Mouse (Mus musculus): ENCODE results near the gene Rps6ka2. TPM values are rescaled to one million over a fixed set of nuclear protein-coding genes. Genes with fewer than 3 reads are reported as not detected.
"Not testable (repeated sequence)": the region's sequence is repeated elsewhere in the genome, so short reads cannot be mapped to it uniquely, and the experiment has no call there.

Gene Rps6ka2
- polyA plus RNA-seq, 1 experiment from 2014 or later, result 11.7 TPM

- no peaks in the 10 kb centered on the region for H3K36me3 ChIP-seq (ENCODE audit: control insufficient read depth, insufficient read depth, low read length)
- peak overlapping the region; percentile 21; the same call in 1 of the 2 replicates for H3K27ac ChIP-seq (ENCODE audit: low read length)
- no peaks in the 10 kb centered on the region for H3K9me3 ChIP-seq (ENCODE audit: control insufficient read depth, low read depth, low read length)
- 76% methylated on average over 10 of the region's 10 CpGs for WGBS
- no peak overlapping the region for H3K4me3 ChIP-seq (ENCODE audit: low read depth, low read length)
- no peak overlapping the region for H3K4me2 ChIP-seq (replicated peaks; ENCODE audit: low read depth, low read length)
- H3K27me3 ChIP-seq (ENCODE audit: control insufficient read depth, insufficient read depth, low read length), result no peaks in the 10 kb centered on the region
- ATAC-seq (ENCODE audit: insufficient number of reproducible peaks, insufficient read depth, low FRiP score, low read depth), result no peak
- H3K4me1 ChIP-seq (ENCODE audit: control insufficient read depth, insufficient read depth, low read length), result peaks cover 40% of the 10 kb centered on the region
- no peak overlapping the region for H3K9ac ChIP-seq (replicated peaks; ENCODE audit: low read depth, low read length)
These were observed 103.9 kb downstream of the Rps6ka2 start for GRCm38 (mm10) chr17:7273785-7274184.

GRCm38 (mm10) chr17:7278702-7279242 lies 108.9 kb downstream of the Rps6ka2 start:
- Histone ChIP-seq H3K4me2 (replicated peaks; ENCODE audit: low read depth, low read length) (no peak overlapping the region), H3K4me3 (ENCODE audit: low read depth, low read length) (no peak overlapping the region), H3K4me1 (ENCODE audit: control insufficient read depth, insufficient read depth, low read length) (no peaks in the 10 kb centered on the region), H3K9me3 (ENCODE audit: control insufficient read depth, low read depth, low read length) (no peaks in the 10 kb centered on the region), H3K9ac (replicated peaks; ENCODE audit: low read depth, low read length) (no peak overlapping the region), H3K27ac (ENCODE audit: low read length) (no peak overlapping the region), H3K27me3 (ENCODE audit: control insufficient read depth, insufficient read depth, low read length) (no peaks in the 10 kb centered on the region), H3K36me3 (ENCODE audit: control insufficient read depth, insufficient read depth, low read length) (no peaks in the 10 kb centered on the region)
- 90% methylated on average over 15 of the region's 15 CpGs for WGBS
- no peak for ATAC-seq (ENCODE audit: insufficient number of reproducible peaks, insufficient read depth, low FRiP score, low read depth)

- no peaks in the 10 kb centered on the region for H3K9me3 ChIP-seq (ENCODE audit: control insufficient read depth, low read depth, low read length)
- H3K4me1 ChIP-seq (ENCODE audit: control insufficient read depth, insufficient read depth, low read length), result peaks cover 1% of the 10 kb centered on the region; the same call in 1 of the 2 replicates
- 91% methylated on average over 9 of the region's 9 CpGs for WGBS
- H3K27ac ChIP-seq (ENCODE audit: low read length), result no peak overlapping the region
- no peak overlapping the region for H3K9ac ChIP-seq (replicated peaks; ENCODE audit: low read depth, low read length)
- H3K4me3 ChIP-seq (ENCODE audit: low read depth, low read length), result no peak overlapping the region
- H3K27me3 ChIP-seq (ENCODE audit: control insufficient read depth, insufficient read depth, low read length), result no peaks in the 10 kb centered on the region
- no peaks in the 10 kb centered on the region for H3K36me3 ChIP-seq (ENCODE audit: control insufficient read depth, insufficient read depth, low read length)
- H3K4me2 ChIP-seq (replicated peaks; ENCODE audit: low read depth, low read length), result no peak overlapping the region
- no peak for ATAC-seq (ENCODE audit: insufficient number of reproducible peaks, insufficient read depth, low FRiP score, low read depth)
These were observed 109.3 kb downstream of the Rps6ka2 start for GRCm38 (mm10) chr17:7279251-7279650.

GRCm38 (mm10) chr17:7284297-7284910 lies 114.5 kb downstream of the Rps6ka2 start:
- Histone ChIP-seq H3K36me3 (ENCODE audit: control insufficient read depth, insufficient read depth, low read length) (no peaks in the 10 kb centered on the region), H3K9ac (replicated peaks; ENCODE audit: low read depth, low read length) (no peak overlapping the region), H3K9me3 (ENCODE audit: control insufficient read depth, low read depth, low read length) (no peaks in the 10 kb centered on the region), H3K27ac (ENCODE audit: low read length) (peak overlapping the region; percentile 64; the same call in 1 of the 2 replicates), H3K4me3 (ENCODE audit: low read depth, low read length) (no peak overlapping the region), H3K27me3 (ENCODE audit: control insufficient read depth, insufficient read depth, low read length) (no peaks in the 10 kb centered on the region), H3K4me2 (replicated peaks; ENCODE audit: low read depth, low read length) (no peak overlapping the region), H3K4me1 (ENCODE audit: control insufficient read depth, insufficient read depth, low read length) (peaks cover 16% of the 10 kb centered on the region)
- ATAC-seq (ENCODE audit: insufficient number of reproducible peaks, insufficient read depth, low FRiP score, low read depth), result peak; percentile 21; the same call in 1 of the 2 replicates
- 42% methylated on average over 8 of the region's 8 CpGs for WGBS

DNA sequence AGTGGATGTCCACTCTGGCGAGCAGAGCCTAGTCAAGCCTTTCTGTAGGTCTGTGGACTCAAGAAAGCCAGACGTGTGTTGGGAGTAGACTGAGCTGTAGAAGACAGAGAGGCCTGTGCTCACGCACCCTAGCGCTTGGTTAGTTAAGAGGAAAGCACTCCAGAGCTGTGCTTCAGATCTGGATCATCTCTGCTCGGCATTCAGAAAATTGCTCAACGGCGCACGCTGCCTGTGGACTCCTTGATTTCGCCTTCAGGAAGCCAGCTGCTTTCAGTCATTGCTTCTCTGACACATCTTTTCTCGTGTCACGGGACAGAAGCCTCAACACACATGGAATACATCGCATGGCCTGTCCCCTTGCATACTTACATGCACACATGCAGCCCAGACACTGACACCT lies 115.4 kb downstream of the Rps6ka2 start:
- no peak overlapping the region for H3K4me2 ChIP-seq (replicated peaks; ENCODE audit: low read depth, low read length)
- peaks cover 16% of the 10 kb centered on the region for H3K4me1 ChIP-seq (ENCODE audit: control insufficient read depth, insufficient read depth, low read length)
- H3K27ac ChIP-seq (ENCODE audit: low read length), result peak overlapping the region; percentile 64; the same call in 1 of the 2 replicates
- ATAC-seq (ENCODE audit: insufficient number of reproducible peaks, insufficient read depth, low FRiP score, low read depth), result peak; percentile 33; the same call in 1 of the 2 replicates
- no peaks in the 10 kb centered on the region for H3K27me3 ChIP-seq (ENCODE audit: control insufficient read depth, insufficient read depth, low read length)
- no peak overlapping the region for H3K9ac ChIP-seq (replicated peaks; ENCODE audit: low read depth, low read length)
- no peaks in the 10 kb centered on the region for H3K9me3 ChIP-seq (ENCODE audit: control insufficient read depth, low read depth, low read length)
- 60% methylated on average over 12 of the region's 12 CpGs for WGBS
- no peak overlapping the region for H3K4me3 ChIP-seq (ENCODE audit: low read depth, low read length)
- no peaks in the 10 kb centered on the region for H3K36me3 ChIP-seq (ENCODE audit: control insufficient read depth, insufficient read depth, low read length)

DNA sequence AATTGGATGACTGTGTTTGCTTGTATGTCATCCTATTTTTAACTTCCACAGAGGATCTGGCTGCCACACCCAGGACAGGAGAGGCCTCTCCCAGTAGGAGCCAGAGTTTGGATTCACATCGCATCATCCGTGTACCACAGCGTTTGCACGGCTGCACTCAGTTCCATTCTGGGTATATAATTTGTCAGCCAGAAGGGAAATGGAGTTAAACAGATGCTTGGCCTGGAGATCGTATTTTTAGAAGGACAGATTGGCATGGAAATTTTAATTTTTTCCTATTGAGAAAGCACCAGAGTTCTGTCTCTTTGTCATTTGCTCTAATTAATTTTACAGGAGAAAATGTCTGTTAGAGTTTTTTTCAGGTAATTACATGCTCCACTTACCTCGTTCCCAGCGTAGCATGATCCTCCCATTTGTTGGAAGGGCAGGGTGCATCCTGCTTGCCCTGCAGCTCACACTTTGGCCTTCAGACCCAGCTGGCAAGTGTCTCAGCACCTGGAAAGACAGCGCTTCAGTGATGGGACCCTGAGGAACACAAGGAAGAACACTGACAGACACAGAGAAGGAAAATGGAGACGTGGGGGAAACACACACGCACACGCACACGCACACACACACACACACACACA lies 116.6 kb downstream of the Rps6ka2 start:
- no peaks in the 10 kb centered on the region for H3K9me3 ChIP-seq (ENCODE audit: control insufficient read depth, low read depth, low read length)
- H3K4me3 ChIP-seq (ENCODE audit: low read depth, low read length), result no peak overlapping the region
- WGBS, result 78% methylated on average over 12 of the region's 12 CpGs
- no peak overlapping the region for H3K4me2 ChIP-seq (replicated peaks; ENCODE audit: low read depth, low read length)
- no peak overlapping the region for H3K9ac ChIP-seq (replicated peaks; ENCODE audit: low read depth, low read length)
- no peaks in the 10 kb centered on the region for H3K27me3 ChIP-seq (ENCODE audit: control insufficient read depth, insufficient read depth, low read length)
- no peak for ATAC-seq (ENCODE audit: insufficient number of reproducible peaks, insufficient read depth, low FRiP score, low read depth)
- H3K36me3 ChIP-seq (ENCODE audit: control insufficient read depth, insufficient read depth, low read length), result no peaks in the 10 kb centered on the region
- no peak overlapping the region for H3K27ac ChIP-seq (ENCODE audit: low read length)
- H3K4me1 ChIP-seq (ENCODE audit: control insufficient read depth, insufficient read depth, low read length), result peaks cover 16% of the 10 kb centered on the region

GRCm38 (mm10) chr17:7292012-7292684 lies 122.2 kb downstream of the Rps6ka2 start:
- Histone ChIP-seq H3K9ac (replicated peaks; ENCODE audit: low read depth, low read length) (no peak overlapping the region), H3K27ac (ENCODE audit: low read length) (no peak overlapping the region), H3K9me3 (ENCODE audit: control insufficient read depth, low read depth, low read length) (no peaks in the 10 kb centered on the region), H3K36me3 (ENCODE audit: control insufficient read depth, insufficient read depth, low read length) (no peaks in the 10 kb centered on the region; the same call in 1 of the 2 replicates), H3K27me3 (ENCODE audit: control insufficient read depth, insufficient read depth, low read length) (no peaks in the 10 kb centered on the region), H3K4me1 (ENCODE audit: control insufficient read depth, insufficient read depth, low read length) (no peaks in the 10 kb centered on the region), H3K4me2 (replicated peaks; ENCODE audit: low read depth, low read length) (no peak overlapping the region), H3K4me3 (ENCODE audit: low read depth, low read length) (no peak overlapping the region)
- ATAC-seq (ENCODE audit: insufficient number of reproducible peaks, insufficient read depth, low FRiP score, low read depth), result no peak
- 78% methylated on average over 11 of the region's 11 CpGs for WGBS

- ATAC-seq (ENCODE audit: insufficient number of reproducible peaks, insufficient read depth, low FRiP score, low read depth), result peak; percentile 54; the same call in 1 of the 2 replicates
- H3K36me3 ChIP-seq (ENCODE audit: control insufficient read depth, insufficient read depth, low read length); H3K9ac ChIP-seq (replicated peaks; ENCODE audit: low read depth, low read length); H3K27ac ChIP-seq (ENCODE audit: low read length); H3K9me3 ChIP-seq (ENCODE audit: control insufficient read depth, low read depth, low read length); H3K27me3 ChIP-seq (ENCODE audit: control insufficient read depth, insufficient read depth, low read length); H3K4me3 ChIP-seq (ENCODE audit: low read depth, low read length); H3K4me2 ChIP-seq (replicated peaks; ENCODE audit: low read depth, low read length); H3K4me1 ChIP-seq (ENCODE audit: control insufficient read depth, insufficient read depth, low read length): not testable (repeated sequence)
- WGBS, result 59% methylated on average over 8 of the region's 8 CpGs
These were observed 136.6 kb downstream of the Rps6ka2 start for GRCm38 (mm10) chr17:7306278-7307196.
